In the genomic region with DNA sequence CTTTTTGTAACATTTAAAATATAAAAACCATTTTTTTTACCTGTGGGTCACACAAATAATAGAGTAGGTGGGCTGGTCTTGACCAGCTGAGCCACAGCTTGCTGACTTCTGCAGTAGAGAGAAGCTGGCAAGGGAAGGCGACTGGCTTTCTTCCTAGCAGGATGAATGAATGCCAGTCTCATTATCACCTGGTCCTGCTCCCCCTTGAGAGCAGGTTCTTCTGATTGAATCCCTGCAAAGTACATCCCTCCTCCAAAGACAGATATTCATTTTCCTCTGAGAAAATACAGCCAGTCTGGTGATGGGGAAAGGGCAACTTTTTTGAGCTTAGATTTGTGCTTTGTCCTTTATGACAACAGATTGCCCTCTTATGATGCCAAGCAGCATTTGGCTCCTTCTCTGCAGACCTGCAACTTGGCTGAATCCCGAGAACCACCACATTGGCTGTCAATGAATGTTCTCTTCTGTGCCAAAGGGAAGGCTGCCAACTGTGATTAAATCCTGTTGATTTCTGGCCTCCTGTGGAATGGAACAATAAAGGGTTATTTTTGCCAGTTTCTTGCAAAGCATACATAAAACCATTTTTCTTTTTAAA, we compare ENCODE assay signal across 9 mouse cellular contexts.
DNase-seq lines count a peak whose midpoint lies in the region; ATAC-seq and TF ChIP-seq lines count a peak whose summit lies in the region.
"Had no signal": no experiment of that assay in that cellular context is flagged by ENCODE, and none has a peak within 500 bp of the region (broad histone marks: within the 10 kb centered on the region; RNA-seq: fewer than 3 reads in every experiment).

No protein-coding gene starts in this region.

- no peak overlapping the region for H3K9ac ChIP-seq in kidney, embryonic 15.5 days
- H3K9ac ChIP-seq in midbrain, postnatal 0 days (replicated peaks; ENCODE audit: low read length, poor library complexity, severe bottlenecking): no peak overlapping the region
- H3K9ac ChIP-seq: embryonic facial prominence, embryonic 12.5 days had no signal

- DNase-seq in kidney, adult 18-20 months: peak; percentile 56
- DNase-seq in cerebellum, adult 9-11 months: peak; percentile 95
- DNase-seq in kidney, postnatal 14 days: peak; percentile 34
- peak; percentile 93 for DNase-seq in midbrain, postnatal 0 days (ENCODE audit: low spot score)
- no peak for DNase-seq in gastrocnemius, postnatal 14 days
- DNase-seq in gastrocnemius, adult 8-10 months (ENCODE audit: low spot score in 2 of 2): no peak

- ATAC-seq in kidney, embryonic 15.5 days (replicated peaks; ENCODE audit: low FRiP score): no peak
- peak; percentile 52; the same call in 1 of the 2 replicates for ATAC-seq in midbrain, postnatal 0 days (ENCODE audit: low FRiP score)
- no peak for ATAC-seq in inflammation-experienced regulatory T-cells, adult 6 months

- H3K4me1 ChIP-seq in kidney, embryonic 15.5 days: no peaks in the 10 kb centered on the region
- no peaks in the 10 kb centered on the region for H3K4me1 ChIP-seq in midbrain, postnatal 0 days (ENCODE audit: insufficient read depth, low read length)
- H3K4me1 ChIP-seq: embryonic facial prominence, embryonic 12.5 days had no signal

- no peak overlapping the region for H3K4me3 ChIP-seq in kidney, embryonic 15.5 days (replicated peaks)
- no peak overlapping the region for H3K4me3 ChIP-seq in midbrain, postnatal 0 days (ENCODE audit: low read depth, low read length)
- H3K4me3 ChIP-seq: embryonic facial prominence, embryonic 12.5 days had no signal

- TF ChIP-seq CTCF in midbrain, postnatal 0 days (IDR thresholded peaks at IDR 0.05): no peak

- intact Hi-C loops in gastrocnemius, postnatal 14 days (cut with DNase I; ENCODE audit: low total_unique reads): no loop called here

- no peak overlapping the region for H3K4me2 ChIP-seq in kidney, embryonic 15.5 days
- H3K4me2 ChIP-seq in midbrain, postnatal 0 days (ENCODE audit: low read depth, low read length, poor library complexity, severe bottlenecking): no peak overlapping the region
- H3K4me2 ChIP-seq: embryonic facial prominence, embryonic 12.5 days had no signal

- WGBS in kidney, embryonic 15.5 days: 83% methylated on average over 2 of the region's 2 CpGs
- 51% methylated on average over 2 of the region's 2 CpGs for WGBS in midbrain, postnatal 0 days

- H3K27ac ChIP-seq in kidney, embryonic 15.5 days: no peak overlapping the region
- H3K27ac ChIP-seq in midbrain, postnatal 0 days (ENCODE audit: low read depth, low read length): no peak overlapping the region
- H3K27ac ChIP-seq: embryonic facial prominence, embryonic 12.5 days had no signal

- no peaks in the 10 kb centered on the region for H3K27me3 ChIP-seq in kidney, embryonic 15.5 days
- H3K27me3 ChIP-seq in midbrain, postnatal 0 days (ENCODE audit: insufficient read depth, low read length): no peaks in the 10 kb centered on the region
- H3K27me3 ChIP-seq: embryonic facial prominence, embryonic 12.5 days had no signal

- H3K36me3 ChIP-seq in kidney, embryonic 15.5 days: no peaks in the 10 kb centered on the region
- H3K36me3 ChIP-seq in midbrain, postnatal 0 days (ENCODE audit: insufficient read depth, low read length): no peaks in the 10 kb centered on the region
- H3K36me3 ChIP-seq: embryonic facial prominence, embryonic 12.5 days had no signal

- H3K9me3 ChIP-seq in kidney, embryonic 15.5 days (replicated peaks): no peaks in the 10 kb centered on the region
- no peaks in the 10 kb centered on the region for H3K9me3 ChIP-seq in midbrain, postnatal 0 days (ENCODE audit: low read length)
- H3K9me3 ChIP-seq: embryonic facial prominence, embryonic 12.5 days had no signal

Comparison
In these comparisons a context has a peak if more than half of its experiments do, and no peak if none do; other contexts are left out.
1. DNase-seq: peak in kidney, adult 18-20 months (single experiment), cerebellum, adult 9-11 months (single experiment), kidney, postnatal 14 days (single experiment) and midbrain, postnatal 0 days (single experiment); none in gastrocnemius, postnatal 14 days (single experiment) and gastrocnemius, adult 8-10 months (0 of 2).